Mouse (Mus musculus) forebrain, embryonic 16.5 days (tissue): ENCODE results near the gene Tcea2. TPM values are rescaled to one million over a fixed set of nuclear protein-coding genes. Genes with fewer than 3 reads are reported as not detected.

ENCODE experiments used
- ATAC-seq: fragments of 200-750 bp; cut with Nextera tagmentation; 2 replicates; pipeline ENCODE4 v1.8.0; 2017; ENCODE audit warnings: mild to moderate bottlenecking, moderate library complexity
- H3K27ac ChIP-seq: fragments of 300-500 bp; sonication (generic); 2 replicates; pipeline ENCODE4 v1.5.1; 2014; ENCODE audit warnings: low read length, control low read depth
- H3K27me3 ChIP-seq: fragments of 300-500 bp; sonication (generic); replicated peaks from 2 replicates; pipeline ENCODE4 v1.6.1; 2014; ENCODE audit warnings: low read length; ENCODE audit not compliant: control insufficient read depth, insufficient read depth
- H3K36me3 ChIP-seq: fragments of 300-500 bp; sonication (generic); 2 replicates; pipeline ENCODE4 v1.6.1; 2014; ENCODE audit not compliant: control insufficient read depth, insufficient read depth
- H3K4me1 ChIP-seq: fragments of 300-500 bp; sonication (generic); replicated peaks from 2 replicates; pipeline ENCODE4 v1.6.1; 2014; ENCODE audit warnings: low read length; ENCODE audit not compliant: control insufficient read depth, insufficient read depth
- H3K4me2 ChIP-seq: fragments of 300-500 bp; sonication (generic); 2 replicates; pipeline ENCODE4 v1.6.1; 2014; ENCODE audit warnings: mild to moderate bottlenecking, low read length, control low read depth
- H3K4me3 ChIP-seq: fragments of 300-500 bp; sonication (generic); replicated peaks from 2 replicates; pipeline ENCODE4 v1.5.1; 2014; ENCODE audit warnings: mild to moderate bottlenecking, low read length, control low read depth
- H3K9ac ChIP-seq: fragments of 300-500 bp; sonication (generic); replicated peaks from 2 replicates; pipeline ENCODE4 v1.6.1; 2014; ENCODE audit warnings: low read depth, low read length, control low read depth
- H3K9me3 ChIP-seq: fragments of 300-500 bp; sonication (generic); 2 replicates; pipeline ENCODE4 v1.6.1; 2016; ENCODE audit warnings: low read length; ENCODE audit not compliant: control insufficient read depth
- WGBS: fragments of 180-500 bp; shearing (Covaris S2); extraction: QIAGEN DNeasy Blood & Tissue Kit; methylation state at CpG from one replicate; pipeline ENCODE4 v1.1.7; 2014; 5-methylcytosine and 5-hydroxymethylcytosine counted together
- polyA plus RNA-seq: library from polyadenylated mRNA; unstranded; fragments of >200 nt; fragmentation: Nextera tagmentation; extraction: Ambion mirVana; gene quantifications from 2 replicates; pipeline ENCODE4 v1.2.1, GENCODE M21; 2015

Gene Tcea2
- polyA plus RNA-seq, 1 experiment from 2014 or later: 60.5 TPM

DNA sequence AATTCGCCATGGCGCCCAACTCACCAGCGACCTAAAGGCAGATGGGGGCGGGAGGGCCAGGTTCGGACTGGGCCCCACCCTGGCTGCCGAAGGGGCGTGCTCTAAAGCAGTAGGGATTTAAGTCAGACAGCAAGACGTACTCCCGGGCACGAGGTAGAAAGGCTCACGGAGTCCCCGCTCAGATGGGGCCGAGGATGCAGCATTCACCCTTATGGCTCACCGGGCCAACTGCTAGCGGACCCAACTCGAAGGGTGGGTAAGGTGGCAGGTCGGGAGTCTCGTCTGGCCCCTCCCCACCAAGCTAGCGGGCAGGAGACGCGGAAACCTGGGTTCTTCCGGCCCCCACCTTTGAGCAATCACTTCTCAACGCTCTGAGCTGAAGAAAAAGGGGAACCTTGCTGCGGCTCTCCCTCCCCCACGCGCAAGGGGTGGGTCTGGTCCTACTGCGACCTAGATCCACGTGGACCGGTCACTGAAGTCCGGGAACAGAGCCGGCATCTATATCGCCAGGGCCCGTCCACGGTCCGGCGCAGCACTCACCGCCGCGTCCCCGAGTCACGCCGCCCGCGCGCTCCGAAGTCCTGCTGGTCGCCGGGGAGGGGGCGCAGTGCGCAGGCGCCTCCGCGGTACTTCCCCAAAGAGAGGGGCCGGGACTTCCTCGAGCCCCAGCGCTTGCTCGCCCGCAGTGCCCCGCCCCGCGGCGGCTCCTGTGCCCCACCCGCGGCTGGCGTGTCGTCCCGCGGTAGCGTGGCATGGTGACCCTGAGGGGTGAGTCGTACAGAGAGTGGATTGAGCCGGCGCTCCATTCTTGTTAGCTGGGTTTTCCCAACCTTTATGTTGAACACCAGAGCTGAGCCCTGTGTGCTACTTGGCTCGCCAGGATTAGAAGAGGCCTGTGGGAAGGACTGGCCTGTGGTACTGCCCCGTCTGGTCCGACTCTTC lies 13.5 kb downstream of the Tcea2 start, which contains the start of gene Rgs19:
Rgs19 (minus strand) TSS at position 639 of the 942 bp plus-strand sequence.
- no peaks in the 10 kb centered on the region for H3K9me3 ChIP-seq
- peak within 1 kb of the TSS; percentile 51; the same call in 1 of the 2 replicates for H3K27ac ChIP-seq
- peak within 1 kb of the TSS; percentile 82 for H3K4me2 ChIP-seq
- peak; percentile 84 for ATAC-seq
- H3K4me3 ChIP-seq: peak within 1 kb of the TSS; percentile 74
- H3K4me1 ChIP-seq: peaks cover 15% of the 10 kb centered on the region
- peak within 1 kb of the TSS; percentile 83 for H3K9ac ChIP-seq
- H3K27me3 ChIP-seq: no peaks in the 10 kb centered on the region
- H3K36me3 ChIP-seq: peaks cover 5% of the 10 kb centered on the region
- WGBS: 0% methylated on average over 68 of the region's 75 CpGs

DNA sequence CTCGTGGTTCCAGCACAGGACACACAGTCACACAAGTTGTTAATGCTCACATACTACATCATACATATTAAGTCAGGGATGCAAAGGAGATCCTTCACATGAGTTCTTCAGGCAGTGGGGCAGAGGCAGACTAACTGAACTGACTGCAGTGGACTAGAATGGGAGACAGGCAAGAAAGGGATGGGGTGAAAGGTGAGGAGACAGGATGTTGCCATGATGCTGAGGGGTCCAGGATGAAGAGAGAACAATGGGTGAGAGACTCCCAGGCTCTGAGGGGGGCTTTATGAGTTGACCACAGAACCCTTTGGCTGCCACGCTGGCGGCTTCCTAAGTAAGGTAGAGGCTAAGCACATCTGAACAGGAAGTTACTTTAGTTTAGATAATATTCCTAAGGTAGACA lies 14.5 kb downstream of the Tcea2 start:
- H3K9ac ChIP-seq: no peak overlapping the region
- H3K36me3 ChIP-seq: peaks cover under 1% of the 10 kb centered on the region; the same call in 1 of the 2 replicates
- no peak overlapping the region for H3K27ac ChIP-seq
- H3K4me3 ChIP-seq: no peak overlapping the region
- H3K27me3 ChIP-seq: no peaks in the 10 kb centered on the region
- 85% methylated on average over 3 of the region's 3 CpGs for WGBS
- no peaks in the 10 kb centered on the region for H3K9me3 ChIP-seq
- peaks cover 15% of the 10 kb centered on the region for H3K4me1 ChIP-seq
- ATAC-seq: no peak
- peak overlapping the region; percentile 82 for H3K4me2 ChIP-seq

DNA sequence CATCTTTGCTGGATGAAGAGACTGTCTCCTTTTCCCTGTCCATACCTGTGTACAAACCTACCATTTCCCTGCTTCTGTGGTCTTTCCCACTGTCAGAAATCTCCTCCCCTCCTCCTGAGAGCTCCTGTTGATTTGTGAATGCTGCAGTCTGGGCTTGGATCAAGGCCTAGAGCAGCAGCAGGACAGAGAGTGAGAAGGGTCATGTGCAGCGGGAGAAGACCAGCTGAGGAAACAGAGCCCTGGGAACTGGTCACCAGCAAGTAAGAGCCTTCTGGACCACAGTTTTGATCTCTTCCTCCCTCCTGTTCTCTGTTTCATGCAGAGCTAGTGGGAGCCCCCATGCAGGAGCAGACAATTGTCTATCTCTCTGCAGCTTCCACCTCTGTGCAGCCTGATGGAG lies 15.7 kb downstream of the Tcea2 start:
- Histone ChIP-seq H3K36me3 (no peaks in the 10 kb centered on the region), H3K27ac (no peak overlapping the region), H3K9ac (no peak overlapping the region), H3K27me3 (no peaks in the 10 kb centered on the region), H3K4me2 (no peak overlapping the region), H3K4me1 (peaks cover 15% of the 10 kb centered on the region), H3K4me3 (no peak overlapping the region), H3K9me3 (no peaks in the 10 kb centered on the region)
- WGBS: 75% methylated on average over 1 of the region's 1 CpGs
- no peak for ATAC-seq

DNA sequence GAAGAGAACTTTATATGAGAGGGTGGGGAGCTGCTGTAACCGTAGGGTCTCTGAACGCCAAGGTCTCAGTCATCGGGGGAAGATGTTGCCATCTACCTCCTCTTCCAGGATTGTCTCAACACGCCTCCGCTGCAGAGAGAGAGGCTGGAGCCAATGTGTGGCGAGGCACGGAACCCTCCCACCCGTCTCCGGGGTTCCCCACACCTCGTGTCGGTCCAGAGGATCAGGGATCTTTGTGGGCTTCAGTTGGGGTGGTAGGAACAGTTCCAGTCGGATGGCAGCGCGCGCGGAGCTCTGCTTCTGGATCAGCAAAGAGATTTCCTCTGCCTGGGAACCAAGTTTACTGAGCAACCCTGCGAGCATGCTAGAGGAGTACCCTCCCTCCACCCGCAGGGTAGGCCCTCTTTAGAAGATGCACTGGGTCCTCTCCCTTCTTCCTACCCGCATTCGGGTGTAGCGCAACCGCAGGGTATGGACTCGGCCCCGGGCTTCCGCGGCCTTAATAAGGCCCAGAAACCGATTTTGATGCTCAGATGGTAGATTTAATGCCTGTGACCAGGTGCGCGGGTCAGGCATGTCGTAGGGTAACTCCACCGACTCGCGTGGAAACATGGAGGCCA lies 16.8 kb downstream of the Tcea2 start:
- Histone ChIP-seq H3K4me1 (peaks cover 15% of the 10 kb centered on the region), H3K9ac (no peak overlapping the region), H3K4me2 (no peak overlapping the region), H3K27me3 (no peaks in the 10 kb centered on the region), H3K4me3 (no peak overlapping the region), H3K9me3 (no peaks in the 10 kb centered on the region), H3K27ac (no peak overlapping the region), H3K36me3 (no peaks in the 10 kb centered on the region)
- WGBS: 79% methylated on average over 33 of the region's 33 CpGs
- ATAC-seq: no peak

DNA sequence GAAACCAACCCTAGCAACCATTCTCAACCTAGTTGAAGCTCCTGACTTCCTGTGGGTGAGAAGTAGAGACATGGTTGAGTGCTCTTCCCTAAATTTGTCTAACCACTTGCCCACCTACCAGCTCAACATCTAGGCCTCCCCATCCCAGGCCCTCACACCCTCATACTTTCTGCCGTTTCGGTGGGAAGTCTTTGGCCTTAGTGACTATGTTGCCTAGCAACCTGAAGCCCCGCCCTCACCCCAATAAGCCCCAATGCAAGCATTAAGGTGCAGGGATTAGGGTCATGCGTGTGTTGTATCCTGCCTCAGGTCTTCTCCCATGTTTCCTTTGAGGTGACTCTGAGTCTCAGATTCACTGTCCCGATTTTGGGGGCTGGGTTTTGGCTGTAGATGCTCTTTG lies 18.1 kb downstream of the Tcea2 start, which contains the start of gene Lkaaear1:
Lkaaear1 (minus strand) TSS at position 202 of the 400 bp plus-strand sequence.
- no peak for ATAC-seq
- no peak within 1 kb of the TSS for H3K9ac ChIP-seq
- H3K9me3 ChIP-seq: no peaks in the 10 kb centered on the region
- peaks cover 5% of the 10 kb centered on the region; the same call in 1 of the 2 replicates for H3K4me1 ChIP-seq
- WGBS: 47% methylated on average over 5 of the region's 5 CpGs
- H3K4me3 ChIP-seq: no peak within 1 kb of the TSS
- no peaks in the 10 kb centered on the region for H3K27me3 ChIP-seq
- H3K4me2 ChIP-seq: no peak within 1 kb of the TSS
- no peaks in the 10 kb centered on the region for H3K36me3 ChIP-seq
- H3K27ac ChIP-seq: no peak within 1 kb of the TSS

DNA sequence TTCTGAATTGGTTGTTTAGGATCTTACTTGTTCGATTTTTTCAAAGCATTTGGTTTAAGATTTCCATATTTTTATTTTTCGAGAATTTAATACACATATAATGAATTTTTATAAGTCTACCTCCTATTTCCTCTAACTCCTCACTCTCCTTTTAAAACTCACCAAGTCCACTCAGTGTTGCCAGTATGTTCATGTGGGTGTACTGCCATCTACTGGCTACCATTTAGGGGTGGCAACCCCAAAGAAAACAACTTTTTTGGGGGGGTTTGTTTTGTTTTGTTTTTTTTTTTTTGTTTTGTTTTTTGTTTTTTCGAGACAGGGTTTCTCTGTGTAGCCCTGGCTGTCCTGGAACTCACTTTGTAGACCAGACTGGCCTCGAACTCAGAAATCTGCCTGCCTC lies 26.6 kb downstream of the Tcea2 start:
- Histone ChIP-seq H3K4me2 (no peak overlapping the region), H3K4me3 (no peak overlapping the region), H3K9me3 (no peaks in the 10 kb centered on the region), H3K27me3 (no peaks in the 10 kb centered on the region), H3K27ac (no peak overlapping the region), H3K4me1 (no peaks in the 10 kb centered on the region), H3K36me3 (no peaks in the 10 kb centered on the region), H3K9ac (no peak overlapping the region)
- no peak for ATAC-seq
- 38% methylated on average over 4 of the region's 4 CpGs for WGBS

DNA sequence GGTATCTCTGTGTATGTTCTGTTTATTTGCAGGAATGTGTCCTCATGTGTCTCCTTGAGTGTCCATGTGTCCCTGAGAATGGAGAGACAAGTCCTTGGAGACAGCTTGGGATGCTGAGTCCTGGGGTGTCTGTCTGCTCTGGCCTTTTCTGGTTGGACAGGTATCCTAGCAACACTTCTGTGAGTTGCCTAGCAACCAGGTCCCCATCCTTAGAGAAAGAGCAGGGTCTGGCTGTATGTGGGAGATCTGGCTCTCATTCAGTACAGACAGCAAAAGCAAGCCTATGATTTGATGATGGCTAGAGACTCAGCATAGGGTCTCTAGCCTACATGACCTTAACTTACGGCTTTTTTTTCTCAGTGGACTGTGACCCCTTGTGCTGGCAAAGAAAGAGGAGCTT lies 33.6 kb downstream of the Tcea2 start:
- 70% methylated on average over 1 of the region's 1 CpGs for WGBS
- H3K27me3 ChIP-seq: no peaks in the 10 kb centered on the region
- H3K4me2 ChIP-seq: peak overlapping the region; percentile 62; the same call in 1 of the 2 replicates
- H3K36me3 ChIP-seq: peaks cover 1% of the 10 kb centered on the region; the same call in 1 of the 2 replicates
- H3K4me3 ChIP-seq: no peak overlapping the region
- no peaks in the 10 kb centered on the region for H3K9me3 ChIP-seq
- H3K27ac ChIP-seq: peak overlapping the region; percentile 54; the same call in 1 of the 2 replicates
- H3K4me1 ChIP-seq: peaks cover 33% of the 10 kb centered on the region
- H3K9ac ChIP-seq: peak overlapping the region; percentile 29; the same call in 1 of the 2 replicates
- ATAC-seq: peak; percentile 67

DNA sequence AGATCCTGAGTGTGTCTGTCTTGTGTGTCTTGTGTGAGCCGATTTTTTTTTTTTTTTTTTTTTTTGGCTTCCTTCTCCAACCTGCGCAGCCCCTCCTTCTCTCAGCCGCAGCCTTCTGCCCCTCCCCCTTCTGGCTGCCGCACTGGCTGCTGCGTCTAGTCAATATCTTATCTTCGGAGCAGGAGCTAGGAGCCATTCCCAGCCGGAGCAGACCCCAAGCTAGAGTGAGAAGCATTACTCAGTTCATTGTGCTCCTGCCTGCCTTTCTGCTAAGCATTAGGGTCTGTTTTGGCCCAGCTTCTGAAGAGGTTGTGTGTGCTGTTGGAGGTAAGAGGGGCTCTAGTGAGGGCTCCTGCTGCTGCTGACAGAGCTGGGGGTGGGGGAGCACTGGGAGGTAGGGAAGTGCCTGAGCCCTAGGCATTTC lies 34.8 kb downstream of the Tcea2 start, which contains the start of gene Oprl1:
Oprl1 (plus strand) TSS at position 114 of the 424 bp plus-strand sequence.
- peak within 1 kb of the TSS; percentile 49 for H3K4me3 ChIP-seq
- peak within 1 kb of the TSS; percentile 62 for H3K4me2 ChIP-seq
- H3K4me1 ChIP-seq: peaks cover 33% of the 10 kb centered on the region
- peak within 1 kb of the TSS; percentile 62 for H3K9ac ChIP-seq
- no peaks in the 10 kb centered on the region for H3K27me3 ChIP-seq
- peak within 1 kb of the TSS; percentile 54 for H3K27ac ChIP-seq
- H3K9me3 ChIP-seq: no peaks in the 10 kb centered on the region
- ATAC-seq: peak; percentile 68
- H3K36me3 ChIP-seq: peaks cover 12% of the 10 kb centered on the region
- WGBS: 0% methylated on average over 7 of the region's 7 CpGs

DNA sequence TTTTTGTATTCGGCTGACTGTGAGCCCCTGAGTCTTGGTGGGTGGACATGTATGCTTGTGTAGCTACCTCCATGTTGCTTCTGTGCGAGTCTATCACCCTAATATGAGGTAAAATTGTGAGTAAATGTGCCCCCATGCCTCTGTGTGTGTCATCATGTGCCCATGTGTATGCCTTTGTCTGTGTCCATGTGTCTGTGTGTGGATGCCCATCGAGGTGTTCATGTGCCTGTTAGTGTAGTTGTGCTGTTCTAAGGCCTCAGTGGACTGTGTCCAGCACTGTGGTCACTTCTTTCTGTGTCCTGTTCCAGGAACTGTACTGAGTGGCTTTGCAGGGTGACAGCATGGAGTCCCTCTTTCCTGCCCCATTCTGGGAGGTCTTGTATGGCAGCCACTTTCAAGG lies 35.3 kb downstream of the Tcea2 start:
- WGBS: 50% methylated on average over 3 of the region's 3 CpGs
- Histone ChIP-seq H3K36me3 (peaks cover 12% of the 10 kb centered on the region), H3K4me3 (peak overlapping the region; percentile 49), H3K9ac (peak overlapping the region; percentile 62), H3K4me1 (peaks cover 33% of the 10 kb centered on the region), H3K4me2 (peak overlapping the region; percentile 62), H3K9me3 (no peaks in the 10 kb centered on the region), H3K27ac (peak overlapping the region; percentile 54), H3K27me3 (no peaks in the 10 kb centered on the region)
- ATAC-seq: peak; percentile 21; the same call in 1 of the 2 replicates
